Comparison of ENCODE assay signal across 29 mouse cellular contexts in the genomic region with DNA sequence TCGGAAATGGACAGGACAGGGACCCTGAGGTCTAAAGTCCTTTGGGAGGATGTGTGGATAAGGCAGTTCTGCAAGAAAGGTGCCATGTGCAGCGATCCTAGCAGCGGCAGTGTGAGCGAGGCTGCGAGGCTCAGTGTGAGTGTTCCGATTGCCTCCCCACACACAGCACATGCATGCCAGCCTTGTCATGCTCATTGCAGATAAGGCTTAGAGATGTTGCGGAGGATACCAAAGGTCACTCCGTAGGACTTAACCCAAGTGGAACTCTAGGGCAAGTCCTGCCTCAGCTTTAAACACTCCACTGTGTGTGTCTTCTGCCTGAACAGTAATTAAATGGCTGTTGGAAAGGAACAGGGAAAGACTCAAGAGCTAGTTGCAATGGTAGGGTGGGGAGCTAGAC. TPM values are rescaled to one million over a fixed set of nuclear protein-coding genes. Genes with fewer than 3 reads are reported as not detected.
DNase-seq lines count a peak whose midpoint lies in the region; ATAC-seq and TF ChIP-seq lines count a peak whose summit lies in the region.
"Had no signal": no experiment of that assay in that cellular context is flagged by ENCODE, and none has a peak within 500 bp of the region (broad histone marks: within the 10 kb centered on the region; RNA-seq: fewer than 3 reads in every experiment).

No protein-coding gene starts in this region.

- no peaks in the 10 kb centered on the region for H3K9me3 ChIP-seq in kidney, embryonic 14.5 days (ENCODE audit: control insufficient read depth, low read length)
- H3K9me3 ChIP-seq in liver, embryonic 11.5 days (ENCODE audit: control insufficient read depth, low read length): no peaks in the 10 kb centered on the region
- no peaks in the 10 kb centered on the region for H3K9me3 ChIP-seq in intestine, embryonic 15.5 days
- no peaks in the 10 kb centered on the region for H3K9me3 ChIP-seq in embryonic facial prominence, embryonic 10.5 days
- H3K9me3 ChIP-seq: embryonic facial prominence, embryonic 12.5 days; embryonic facial prominence, embryonic 15.5 days; heart, embryonic 12.5 days; heart, embryonic 15.5 days; hindbrain, embryonic 10.5 days; hindbrain, embryonic 13.5 days had no signal

- ATAC-seq in kidney, embryonic 14.5 days (ENCODE audit: low FRiP score, low TSS enrichment): no peak
- no peak for ATAC-seq in liver, embryonic 11.5 days (replicated peaks; ENCODE audit: low FRiP score)
- ATAC-seq in intestine, embryonic 15.5 days: peak; percentile 76
- ATAC-seq: CD4-positive, CD25-positive, alpha-beta regulatory T cell, adult 4 months; forebrain, embryonic 14.5 days; forebrain, postnatal 0 days; hindbrain, embryonic 16.5 days had no signal

- H3K36me3 ChIP-seq in kidney, embryonic 14.5 days (ENCODE audit: control insufficient read depth, insufficient read depth, low read length): no peaks in the 10 kb centered on the region
- H3K36me3 ChIP-seq in liver, adult 2 months (ENCODE audit: control insufficient read depth, insufficient read depth, low read length): no peaks in the 10 kb centered on the region
- H3K36me3 ChIP-seq in liver, embryonic 11.5 days (ENCODE audit: control insufficient read depth, insufficient read depth, low read length): no peaks in the 10 kb centered on the region
- no peaks in the 10 kb centered on the region for H3K36me3 ChIP-seq in intestine, embryonic 15.5 days
- H3K36me3 ChIP-seq in small intestine, adult 2 months (ENCODE audit: control insufficient read depth, insufficient read depth, low read length): peaks cover 20% of the 10 kb centered on the region
- H3K36me3 ChIP-seq in embryonic facial prominence, embryonic 10.5 days (replicated peaks): no peaks in the 10 kb centered on the region
- H3K36me3 ChIP-seq: embryonic facial prominence, embryonic 12.5 days; embryonic facial prominence, embryonic 15.5 days; heart, embryonic 12.5 days; heart, embryonic 15.5 days; hindbrain, embryonic 10.5 days had no signal

- 83% methylated on average over 8 of the region's 8 CpGs for WGBS in kidney, embryonic 14.5 days
- WGBS in liver, adult 2 months: 38% methylated on average over 8 of the region's 8 CpGs
- 79% methylated on average over 8 of the region's 8 CpGs for WGBS in liver, embryonic 11.5 days
- WGBS in intestine, embryonic 15.5 days: 58% methylated on average over 8 of the region's 8 CpGs
- 37% methylated on average over 8 of the region's 8 CpGs for WGBS in small intestine, adult 2 months
- WGBS in embryonic facial prominence, embryonic 10.5 days: 89% methylated on average over 8 of the region's 8 CpGs

- peak; percentile 12 for DNase-seq in kidney, adult 9 months
- DNase-seq in liver, adult 2 months (ENCODE audit: extremely low read depth, low read depth, low spot score): peak; percentile 37
- no peak for DNase-seq in liver, embryonic 11.5 days (ENCODE audit: low spot score)
- no peak for DNase-seq in embryonic facial prominence, embryonic 10.5 days (ENCODE audit: low spot score)
- no peak for DNase-seq in heart, adult 9 months (ENCODE audit: low spot score in 2 of 2)
- DNase-seq: adrenal gland, adult 2 months; adrenal gland, postnatal 14 days; cerebellum, adult 18-20 months; cerebellum, adult 9-10 months; cerebellum, postnatal 14 days; forebrain, postnatal 0 days; gastrocnemius, adult 2 months; gastrocnemius, postnatal 14 days; heart, postnatal 10 days; heart, postnatal 36 days had no signal

- H3K79me2 ChIP-seq in liver, adult 2 months (ENCODE audit: control insufficient read depth, insufficient read depth, low read length): peaks cover 7% of the 10 kb centered on the region; the same call in 1 of the 2 replicates

- TF ChIP-seq CTCF in liver, adult 2 months (IDR thresholded peaks at IDR 0.05; ENCODE audit: low read depth, low read length): no peak
- TF ChIP-seq CTCF in small intestine, adult 2 months (IDR thresholded peaks at IDR 0.05; ENCODE audit: extremely low read depth, insufficient read length, insufficient replicate concordance, low read depth, low read length): no peak

- H3K4me3 ChIP-seq in kidney, embryonic 14.5 days (ENCODE audit: low read length): no peak overlapping the region
- no peak overlapping the region for H3K4me3 ChIP-seq in liver, adult 2 months (ENCODE audit: insufficient read depth, low read depth, low read length)
- no peak overlapping the region for H3K4me3 ChIP-seq in liver, embryonic 11.5 days (ENCODE audit: low read depth, low read length)
- H3K4me3 ChIP-seq in intestine, embryonic 15.5 days (replicated peaks): no peak overlapping the region
- no peak overlapping the region for H3K4me3 ChIP-seq in small intestine, adult 2 months (ENCODE audit: low read depth, low read length)
- H3K4me3 ChIP-seq in embryonic facial prominence, embryonic 10.5 days: no peak overlapping the region
- H3K4me3 ChIP-seq: embryonic facial prominence, embryonic 12.5 days; embryonic facial prominence, embryonic 15.5 days; gastrocnemius, adult 2 months; heart, embryonic 12.5 days; heart, embryonic 15.5 days; hindbrain, embryonic 10.5 days; hindbrain, embryonic 13.5 days had no signal

- H3K27ac ChIP-seq in kidney, embryonic 14.5 days (ENCODE audit: low read depth, low read length): no peak overlapping the region
- no peak overlapping the region for H3K27ac ChIP-seq in liver, adult 2 months (replicated peaks; ENCODE audit: insufficient read depth, low read depth, low read length)
- H3K27ac ChIP-seq in liver, embryonic 11.5 days (ENCODE audit: low read depth, low read length): no peak overlapping the region
- peak overlapping the region; percentile 45; the same call in 1 of the 2 replicates for H3K27ac ChIP-seq in intestine, embryonic 15.5 days
- peak overlapping the region; percentile 70 for H3K27ac ChIP-seq in small intestine, adult 2 months (ENCODE audit: insufficient read depth, low read depth, low read length)
- no peak overlapping the region for H3K27ac ChIP-seq in embryonic facial prominence, embryonic 10.5 days (replicated peaks)
- H3K27ac ChIP-seq: embryonic facial prominence, embryonic 12.5 days; embryonic facial prominence, embryonic 15.5 days; gastrocnemius, adult 2 months; heart, embryonic 15.5 days; hindbrain, embryonic 10.5 days; hindbrain, embryonic 13.5 days had no signal

- H3K4me1 ChIP-seq in kidney, embryonic 14.5 days (ENCODE audit: control insufficient read depth, insufficient read depth, low read length): no peaks in the 10 kb centered on the region
- peaks cover 2% of the 10 kb centered on the region; the same call in 1 of the 2 replicates for H3K4me1 ChIP-seq in liver, adult 2 months (ENCODE audit: control insufficient read depth, insufficient read depth, low read length)
- no peaks in the 10 kb centered on the region for H3K4me1 ChIP-seq in liver, embryonic 11.5 days (replicated peaks; ENCODE audit: control insufficient read depth, insufficient read depth, low read length)
- H3K4me1 ChIP-seq in intestine, embryonic 15.5 days (replicated peaks): no peaks in the 10 kb centered on the region
- H3K4me1 ChIP-seq in small intestine, adult 2 months (ENCODE audit: control insufficient read depth, insufficient read depth, insufficient read length, low read length): peaks cover 27% of the 10 kb centered on the region; the same call in 1 of the 2 replicates
- no peaks in the 10 kb centered on the region for H3K4me1 ChIP-seq in embryonic facial prominence, embryonic 10.5 days
- H3K4me1 ChIP-seq: embryonic facial prominence, embryonic 12.5 days; embryonic facial prominence, embryonic 15.5 days; heart, embryonic 12.5 days; heart, embryonic 15.5 days had no signal

- H3K9ac ChIP-seq in kidney, embryonic 14.5 days (ENCODE audit: low read depth, low read length): no peak overlapping the region
- no peak overlapping the region for H3K9ac ChIP-seq in liver, adult 2 months (ENCODE audit: low read depth, low read length)
- H3K9ac ChIP-seq in liver, embryonic 11.5 days (ENCODE audit: low read depth, low read length): no peak overlapping the region
- H3K9ac ChIP-seq in intestine, embryonic 15.5 days: no peak overlapping the region
- H3K9ac ChIP-seq: embryonic facial prominence, embryonic 12.5 days; embryonic facial prominence, embryonic 15.5 days; forebrain, postnatal 0 days; heart, embryonic 12.5 days; heart, embryonic 15.5 days; hindbrain, embryonic 13.5 days had no signal

- no peak overlapping the region for H3K4me2 ChIP-seq in kidney, embryonic 14.5 days (replicated peaks; ENCODE audit: low read depth, low read length)
- H3K4me2 ChIP-seq in liver, embryonic 11.5 days: no peak overlapping the region
- peak overlapping the region; percentile 15 for H3K4me2 ChIP-seq in intestine, embryonic 15.5 days (replicated peaks)
- H3K4me2 ChIP-seq: embryonic facial prominence, embryonic 12.5 days; embryonic facial prominence, embryonic 15.5 days; heart, embryonic 12.5 days; heart, embryonic 15.5 days; hindbrain, embryonic 13.5 days had no signal

- no peak for TF ChIP-seq POLR2A in liver, adult 2 months (IDR thresholded peaks at IDR 0.05; ENCODE audit: extremely low read depth, insufficient read depth, low read length)
- TF ChIP-seq POLR2A in small intestine, adult 2 months (IDR thresholded peaks at IDR 0.05; ENCODE audit: low read depth, low read length): no peak

- H3K27me3 ChIP-seq in kidney, embryonic 14.5 days (ENCODE audit: control insufficient read depth, insufficient read depth, low read length): no peaks in the 10 kb centered on the region; the same call in 1 of the 2 replicates
- no peaks in the 10 kb centered on the region for H3K27me3 ChIP-seq in liver, adult 2 months (ENCODE audit: control insufficient read depth, insufficient read depth, low read length)
- peaks cover 15% of the 10 kb centered on the region for H3K27me3 ChIP-seq in liver, embryonic 11.5 days (replicated peaks; ENCODE audit: control insufficient read depth, insufficient read depth, low read length)
- no peaks in the 10 kb centered on the region for H3K27me3 ChIP-seq in intestine, embryonic 15.5 days (replicated peaks)
- 0 out of 2 replicates have a peak, but pooled peaks cover 4% of the 10 kb centered on the region for H3K27me3 ChIP-seq in small intestine, adult 2 months (ENCODE audit: control insufficient read depth, insufficient read depth, low read length)
- H3K27me3 ChIP-seq in embryonic facial prominence, embryonic 10.5 days (replicated peaks; ENCODE audit: low read depth, poor library complexity, severe bottlenecking): peaks cover 32% of the 10 kb centered on the region
- H3K27me3 ChIP-seq: hindbrain, embryonic 13.5 days had no signal

RNA-seq across cellular contexts. Expression of a gene that starts 5.5 kb away (rescaled TPM):
- 4.2 and 6.9 TPM in 2 replicates for polyA plus RNA-seq in kidney, embryonic 14.5 days (2014; fragmentation: Nextera tagmentation; extraction: Ambion mirVana)
- 6.0 and 7.7 TPM in 2 replicates for total RNA-seq in liver, adult 2 months (2014; rRNA removed)
- 3.7 and 3.9 TPM in 2 replicates for polyA plus RNA-seq in liver, adult 2 months (2012; rRNA removed)
- 2.4 TPM in 2 replicates for polyA plus RNA-seq in liver, embryonic 11.5 days (2014; fragmentation: Nextera tagmentation; extraction: Ambion mirVana)
- 6.5 and 7.1 TPM in 2 replicates for polyA plus RNA-seq in intestine, embryonic 15.5 days (2015; fragmentation: Nextera tagmentation; extraction: Ambion mirVana)
- polyA plus RNA-seq in small intestine, adult 2 months (2012; rRNA removed): 2.5 and 17.3 TPM in 2 replicates
- polyA plus RNA-seq in embryonic facial prominence, embryonic 10.5 days (2016; fragmentation: Nextera tagmentation; extraction: Ambion mirVana): 2.1 and 2.5 TPM in 2 replicates
- total RNA-seq: MEL had no signal
- polyA plus RNA-seq: C2C12; CD4-positive, CD25-positive, alpha-beta regulatory T cell, adult 4 months had no signal

Comparison
In these comparisons a context has a peak if more than half of its experiments do, and no peak if none do; other contexts are left out.
1. DNase-seq: peak in kidney, adult 9 months (single experiment) and liver, adult 2 months (single experiment); none in liver, embryonic 11.5 days (single experiment), embryonic facial prominence, embryonic 10.5 days (single experiment) and heart, adult 9 months (0 of 2).
2. H3K27ac ChIP-seq: peak in intestine, embryonic 15.5 days (single experiment) and small intestine, adult 2 months (single experiment); none in kidney, embryonic 14.5 days (single experiment), liver, adult 2 months (single experiment), liver, embryonic 11.5 days (single experiment) and embryonic facial prominence, embryonic 10.5 days (single experiment).